Mouse (Mus musculus) testis, adult 2 months (tissue): ENCODE results near the gene Rnf24.

Source experiments
- CTCF ChIP-seq: fragments of 200-500 bp; IDR thresholded peaks from 2 replicates; pipeline ENCODE4 v1.5.1; 2012; ENCODE audit warnings: low read depth, mild to moderate bottlenecking, inconsistent platforms, low read length, moderate library complexity; ENCODE audit not compliant: control insufficient read depth, insufficient read depth, insufficient replicate concordance
- POLR2A ChIP-seq: fragments of 200-500 bp; IDR thresholded peaks from 2 replicates; pipeline ENCODE4 v1.6.1; 2012; ENCODE audit warnings: low read depth, mild to moderate bottlenecking, inconsistent platforms, low read length, moderate library complexity; ENCODE audit not compliant: control insufficient read depth

DNA sequence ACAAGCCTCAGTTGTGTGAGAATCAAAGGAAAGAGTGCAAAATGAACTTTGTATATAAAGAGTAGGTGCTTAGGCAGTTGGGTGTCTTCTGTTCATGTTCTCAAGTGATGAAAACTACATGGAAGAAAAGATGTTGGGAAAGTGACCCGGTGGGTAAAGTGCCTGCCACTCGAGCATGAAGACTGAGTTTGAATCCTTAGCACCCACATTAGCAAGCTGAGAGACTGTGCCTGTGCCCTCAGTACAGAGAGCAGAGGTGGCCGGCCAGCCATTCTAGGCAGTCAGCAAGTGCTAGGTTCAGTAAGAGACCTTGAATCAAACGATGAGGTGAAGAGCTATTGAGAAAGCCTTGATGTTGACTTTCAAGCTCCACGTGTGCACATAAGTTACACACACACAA is 76.0 kb downstream of the Rnf24 start:
- TF ChIP-seq CTCF (no peak), POLR2A (no peak)
